Mouse (Mus musculus): Measurements from ENCODE around the gene Cilp. TPM values are rescaled to one million over a fixed set of nuclear protein-coding genes. Genes with fewer than 3 reads are reported as not detected.
"Not testable (repeated sequence)": the region's sequence is repeated elsewhere in the genome, so short reads cannot be mapped to it uniquely, and the experiment has no call there.

The Cilp gene
- total RNA-seq, 2 experiments from 2014 or later = 20.6 to 30.0 TPM

- DNase-seq (ENCODE audit: low spot score) = peak; percentile 29
Observed at GRCm38 (mm10) chr9:65247502-65248376, 17.2 kb upstream of the Cilp start.

- peak; percentile 57 for DNase-seq (ENCODE audit: low spot score)
Observed at GRCm38 (mm10) chr9:65248377-65248690, 16.6 kb upstream of the Cilp start.

GRCm38 (mm10) chr9:65252026-65252425 lies 13.0 kb upstream of the Cilp start:
- peak; percentile 35 for DNase-seq (ENCODE audit: low spot score)

- peak; percentile 47 for DNase-seq (ENCODE audit: low spot score)
Observed at GRCm38 (mm10) chr9:65255906-65256600, 8.9 kb upstream of the Cilp start.

GRCm38 (mm10) chr9:65257218-65257910 lies 7.6 kb upstream of the Cilp start:
- DNase-seq (ENCODE audit: low spot score) = no peak

GRCm38 (mm10) chr9:65259366-65259765 lies 5.6 kb upstream of the Cilp start:
- DNase-seq (ENCODE audit: low spot score) = peak; percentile 14

GRCm38 (mm10) chr9:65261591-65262230 lies 3.3 kb upstream of the Cilp start:
- peak; percentile 67 for DNase-seq (ENCODE audit: low spot score)

- DNase-seq (ENCODE audit: low spot score) = no peak
Observed at GRCm38 (mm10) chr9:65262641-65263120, 2.3 kb upstream of the Cilp start.

GRCm38 (mm10) chr9:65267742-65268515 lies 2.9 kb downstream of the Cilp start:
- DNase-seq (ENCODE audit: low spot score) = no peak

GRCm38 (mm10) chr9:65273048-65273809 lies 8.2 kb downstream of the Cilp start:
- DNase-seq (ENCODE audit: low spot score) = no peak

GRCm38 (mm10) chr9:65273873-65274272 lies 8.9 kb downstream of the Cilp start:
- no peak for DNase-seq (ENCODE audit: low spot score)

GRCm38 (mm10) chr9:65274851-65275250 lies 9.9 kb downstream of the Cilp start:
- not testable (repeated sequence) for DNase-seq (ENCODE audit: low spot score)

- no peak for DNase-seq (ENCODE audit: low spot score)
Observed at GRCm38 (mm10) chr9:65275810-65276530, 11.0 kb downstream of the Cilp start.

GRCm38 (mm10) chr9:65281536-65282151 lies 16.7 kb downstream of the Cilp start:
- DNase-seq (ENCODE audit: low spot score) = peak; percentile 63

- DNase-seq (ENCODE audit: low spot score) = peak; percentile 58
Observed at GRCm38 (mm10) chr9:65283301-65283700, 18.3 kb downstream of the Cilp start.

- not testable (repeated sequence) for DNase-seq (ENCODE audit: low spot score)
Observed at GRCm38 (mm10) chr9:65288252-65288651, 23.3 kb downstream of the Cilp start.

- no peak for DNase-seq (ENCODE audit: low spot score)
Observed at GRCm38 (mm10) chr9:65289988-65290387, 25.0 kb downstream of the Cilp start.

GRCm38 (mm10) chr9:65292421-65292820 lies 27.4 kb downstream of the Cilp start:
- no peak for DNase-seq (ENCODE audit: low spot score)

GRCm38 (mm10) chr9:65293119-65293518 lies 28.1 kb downstream of the Cilp start:
- no peak for DNase-seq (ENCODE audit: low spot score)

Data from gastrocnemius, adult 18-20 months (tissue).